Comparison of ENCODE assay signal across 11 mouse cellular contexts in genomic region chr3:9461660-9462059, GRCm38 (mm10).
DNase-seq lines count a peak whose midpoint lies in the region; ATAC-seq lines count a peak whose summit lies in the region.
"Had no signal": no experiment of that assay in that cellular context is flagged by ENCODE, and none has a peak within 500 bp of the region (broad histone marks: within the 10 kb centered on the region; RNA-seq: fewer than 3 reads in every experiment).

No protein-coding gene starts in this region.

- WGBS in kidney, embryonic 16.5 days: 87% methylated on average over 5 of the region's 5 CpGs
- 79% methylated on average over 5 of the region's 5 CpGs for WGBS in embryonic facial prominence, embryonic 15.5 days

- H3K4me1 ChIP-seq in kidney, embryonic 16.5 days (ENCODE audit: insufficient read depth, low read length): no peaks in the 10 kb centered on the region
- no peaks in the 10 kb centered on the region for H3K4me1 ChIP-seq in embryonic facial prominence, embryonic 15.5 days
- H3K4me1 ChIP-seq: embryonic facial prominence, embryonic 13.5 days had no signal

- H3K4me2 ChIP-seq in kidney, embryonic 16.5 days (replicated peaks; ENCODE audit: low read depth, low read length): no peak overlapping the region
- no peak overlapping the region for H3K4me2 ChIP-seq in embryonic facial prominence, embryonic 15.5 days (replicated peaks)
- H3K4me2 ChIP-seq: embryonic facial prominence, embryonic 13.5 days had no signal

- DNase-seq in kidney, adult 9 months: peak; percentile 5
- DNase-seq in gastrocnemius, postnatal 36 days: peak; percentile 36 to 53
- peak; percentile 37 for DNase-seq in heart, postnatal 4 days
- no peak for DNase-seq in MN1 (ENCODE audit: low spot score)
- DNase-seq in urinary bladder, postnatal 4 days (ENCODE audit: low spot score in 2 of 2): no peak
- DNase-seq: right cerebral cortex, postnatal 14 days; thymus, postnatal 14 days had no signal

- no peak overlapping the region for H3K4me3 ChIP-seq in kidney, embryonic 16.5 days (ENCODE audit: low read length)
- H3K4me3 ChIP-seq in embryonic facial prominence, embryonic 15.5 days (replicated peaks): no peak overlapping the region
- H3K4me3 ChIP-seq: embryonic facial prominence, embryonic 13.5 days had no signal

- peaks cover 6% of the 10 kb centered on the region; the same call in 1 of the 2 replicates for H3K36me3 ChIP-seq in kidney, embryonic 16.5 days (ENCODE audit: insufficient read depth, low read length)
- 0 out of 2 replicates have a peak, but pooled peaks cover 8% of the 10 kb centered on the region for H3K36me3 ChIP-seq in embryonic facial prominence, embryonic 15.5 days

- intact Hi-C loops in gastrocnemius, postnatal 36 days (cut with DNase I): loop anchor here (10.0 kb wide), 3 partner anchors 217 to 867 kb away; no protein-coding TSS in a partner anchor

- no peak for ATAC-seq in kidney, embryonic 16.5 days (ENCODE audit: low FRiP score, low TSS enrichment)
- peak; percentile 78 for ATAC-seq in embryonic facial prominence, embryonic 15.5 days (ENCODE audit: insufficient number of reproducible peaks, low FRiP score, low TSS enrichment, low read depth)
- ATAC-seq: midbrain, embryonic 16.5 days had no signal

- H3K9ac ChIP-seq in kidney, embryonic 16.5 days (replicated peaks; ENCODE audit: low read length): no peak overlapping the region
- no peak overlapping the region for H3K9ac ChIP-seq in embryonic facial prominence, embryonic 15.5 days
- H3K9ac ChIP-seq: embryonic facial prominence, embryonic 13.5 days had no signal

- 0 out of 2 replicates have a peak, but pooled peaks cover 5% of the 10 kb centered on the region for H3K9me3 ChIP-seq in kidney, embryonic 16.5 days (ENCODE audit: low read length)
- H3K9me3 ChIP-seq in embryonic facial prominence, embryonic 15.5 days (replicated peaks): no peaks in the 10 kb centered on the region
- H3K9me3 ChIP-seq: embryonic facial prominence, embryonic 13.5 days had no signal

- H3K27me3 ChIP-seq in kidney, embryonic 16.5 days (ENCODE audit: insufficient read depth, low read length): no peaks in the 10 kb centered on the region
- H3K27me3 ChIP-seq in embryonic facial prominence, embryonic 15.5 days: no peaks in the 10 kb centered on the region
- H3K27me3 ChIP-seq: embryonic facial prominence, embryonic 13.5 days had no signal

- H3K27ac ChIP-seq in kidney, embryonic 16.5 days (ENCODE audit: low read length): no peak overlapping the region
- H3K27ac ChIP-seq in embryonic facial prominence, embryonic 15.5 days (replicated peaks): no peak overlapping the region
- H3K27ac ChIP-seq: embryonic facial prominence, embryonic 13.5 days had no signal

Comparison
In these comparisons a context has a peak if more than half of its experiments do, and no peak if none do; other contexts are left out.
1. DNase-seq: peak in kidney, adult 9 months (single experiment), gastrocnemius, postnatal 36 days (2 of 2) and heart, postnatal 4 days (single experiment); none in MN1 (single experiment) and urinary bladder, postnatal 4 days (0 of 2).